Mouse (Mus musculus): Measurements from ENCODE around the gene Pla2g2c.

DNA sequence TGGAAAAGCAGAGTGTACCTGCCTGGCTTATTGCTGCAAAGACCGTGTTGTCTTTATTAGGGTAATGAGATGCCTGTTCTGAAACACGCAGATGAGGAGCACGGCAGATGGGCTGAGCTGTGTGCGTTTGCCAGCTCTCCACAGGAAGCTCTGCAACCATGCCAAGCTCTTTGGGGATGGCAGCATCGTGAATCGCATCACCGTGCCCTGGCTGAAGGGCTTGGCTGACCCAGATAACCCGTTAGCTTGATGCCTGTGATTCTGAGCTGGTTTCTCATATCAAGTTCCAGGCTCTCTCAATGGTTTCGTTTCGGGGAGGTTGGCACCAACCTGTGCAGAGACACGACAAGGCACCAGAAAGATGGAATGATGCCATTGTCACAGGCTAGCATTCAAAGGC, 14.0 kb upstream of the Pla2g2c start:
- TF ChIP-seq EP300 (IDR thresholded peaks at IDR 0.05; ENCODE audit: low read depth) = no peak
- TF ChIP-seq CTCF (IDR thresholded peaks at IDR 0.05; ENCODE audit: low read depth) = no peak
